Mouse (Mus musculus) cerebellum, adult 11 months (tissue): ENCODE results near the gene Pcnx.
A peak's percentile ranks its signal among the peaks of the same experiment; 100 is the strongest.

Experiments
- DNase-seq: peaks from one replicate; pipeline ENCODE4 v3.0.0; 2022

The Pcnx gene

GRCm38 (mm10) chr12:81856696-81857095, 3.1 kb upstream of the Pcnx start:
- no peak for DNase-seq

DNA sequence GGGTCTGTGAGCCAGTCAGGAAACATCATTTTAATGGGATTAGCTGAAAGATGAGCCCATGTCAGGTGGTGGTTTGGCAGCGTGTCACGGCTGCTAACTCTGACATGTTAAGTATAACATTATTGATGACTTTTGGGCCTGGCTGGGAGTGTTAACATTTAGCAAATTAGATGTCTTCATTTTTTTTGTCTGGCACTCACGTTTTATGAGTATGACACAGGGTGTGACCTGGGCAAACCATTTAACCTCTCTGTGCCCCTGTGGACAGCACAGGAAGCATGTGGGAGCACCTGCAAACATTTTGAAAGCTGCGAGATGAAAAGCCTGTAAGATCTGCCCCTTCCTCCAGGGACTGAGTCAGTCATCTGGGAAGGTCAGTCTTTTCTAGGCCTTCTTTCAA, 2.6 kb upstream of the Pcnx start:
- no peak for DNase-seq

- DNase-seq: no peak
These were observed 1.7 kb upstream of the Pcnx start for GRCm38 (mm10) chr12:81857978-81858569.

- peak; percentile 55 for DNase-seq
These were observed 722 bp downstream of the Pcnx start for GRCm38 (mm10) chr12:81860308-81861181.

DNA sequence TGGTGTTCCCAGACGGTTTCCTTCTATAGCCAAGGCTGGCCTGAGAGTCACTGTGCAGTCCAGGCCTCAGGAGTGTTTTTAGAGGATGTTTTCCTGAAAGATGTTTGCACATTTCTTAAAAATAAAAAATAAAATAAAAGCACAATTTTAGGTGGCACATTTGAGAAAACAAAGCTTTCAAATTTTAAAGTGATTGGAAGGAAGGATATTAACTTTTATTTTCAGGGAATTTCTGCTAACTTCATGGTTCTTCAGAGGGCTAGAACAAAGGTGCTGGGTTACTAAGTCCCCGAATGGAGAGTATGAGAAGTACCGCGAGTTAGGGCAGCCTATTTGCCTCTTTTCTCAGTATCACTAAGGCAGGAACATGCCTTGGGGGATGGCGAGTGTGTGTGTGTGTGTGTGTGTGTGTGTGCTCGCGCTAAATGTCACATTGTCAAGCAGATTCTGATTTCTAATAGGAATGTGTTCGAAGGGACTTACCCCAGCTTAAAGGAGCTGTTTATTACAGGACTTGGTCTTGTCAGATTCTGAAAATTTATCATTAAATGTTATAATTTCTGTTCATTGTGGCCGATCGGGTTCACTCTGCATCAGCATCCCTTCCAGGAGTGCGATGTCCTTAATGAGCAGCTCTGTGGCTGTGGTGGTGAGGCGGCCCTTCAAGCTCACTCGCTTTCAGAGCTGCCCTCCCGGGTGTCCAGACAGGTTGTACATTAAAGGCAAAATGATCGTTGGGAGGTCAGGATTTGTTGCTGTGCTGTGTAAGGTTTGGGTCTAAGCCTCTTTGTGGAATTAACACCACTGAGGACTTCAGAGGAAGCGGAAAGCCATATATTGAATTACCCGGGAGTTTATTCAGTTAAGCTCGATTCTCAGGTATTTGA, 1.6 kb downstream of the Pcnx start:
- DNase-seq: no peak

GRCm38 (mm10) chr12:81862351-81862802, 2.6 kb downstream of the Pcnx start:
- DNase-seq: no peak

DNA sequence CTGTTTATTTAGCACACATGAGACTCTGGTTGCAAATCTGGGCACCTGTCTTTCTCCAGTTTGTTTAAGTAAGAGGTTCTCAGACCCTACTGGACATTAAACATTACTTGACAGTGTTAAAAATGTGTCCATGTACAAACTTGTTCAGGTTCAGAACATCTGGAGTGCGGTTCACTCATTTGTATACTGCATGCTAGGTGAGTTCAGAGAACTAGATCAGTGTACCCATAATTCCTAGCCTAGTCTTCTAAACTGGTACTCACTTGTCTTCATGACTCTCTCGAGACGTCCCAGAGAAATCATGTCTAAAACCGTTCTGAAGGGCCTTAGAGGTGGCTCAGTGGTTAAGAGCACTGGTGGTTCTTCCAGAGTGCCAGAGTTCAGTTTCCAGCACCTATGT, 4.1 kb downstream of the Pcnx start:
- DNase-seq: no peak

GRCm38 (mm10) chr12:81865183-81865582, 5.4 kb downstream of the Pcnx start:
- DNase-seq: no peak

- DNase-seq: no peak
These were observed 7.5 kb downstream of the Pcnx start for GRCm38 (mm10) chr12:81867316-81867715.

GRCm38 (mm10) chr12:81869205-81869940, 9.6 kb downstream of the Pcnx start:
- DNase-seq: no peak

DNA sequence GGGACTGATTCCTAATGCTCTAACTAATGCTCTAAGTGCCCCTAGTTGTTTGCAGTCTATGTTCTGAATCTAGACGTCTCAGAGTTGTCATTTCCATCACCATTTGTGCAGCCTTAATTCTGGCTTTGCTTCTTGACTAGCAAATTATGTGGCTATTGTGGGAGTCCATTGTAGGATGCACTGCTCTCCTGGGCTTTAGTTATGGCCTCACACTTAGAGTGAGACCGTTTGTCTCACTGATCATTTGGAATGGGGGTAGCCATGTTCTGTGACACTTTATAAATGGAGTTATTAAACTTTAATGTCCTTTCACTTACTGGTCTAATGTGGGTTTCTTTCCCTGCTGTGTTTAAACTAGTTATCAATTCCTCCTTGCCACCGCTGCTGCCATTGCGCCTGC, 13.5 kb downstream of the Pcnx start:
- no peak for DNase-seq

DNA sequence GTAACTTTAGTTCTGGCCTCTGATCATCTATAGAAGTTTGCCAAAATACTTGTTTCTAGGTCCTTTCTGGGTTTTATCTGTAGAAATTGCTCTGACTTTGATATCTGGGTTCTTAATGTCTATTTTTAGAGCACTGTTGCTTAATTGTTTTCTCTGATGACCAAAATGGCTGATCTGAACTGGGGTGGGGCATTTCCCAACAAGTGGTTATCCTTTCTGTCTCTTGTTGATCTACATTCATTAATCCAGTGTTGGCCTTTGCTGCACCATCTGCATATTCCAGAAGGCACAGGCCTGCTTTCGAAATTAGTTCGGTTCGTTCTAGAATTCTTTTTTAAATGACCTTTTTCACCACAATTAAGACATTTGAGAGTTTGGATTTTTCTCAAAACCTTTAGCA, 20.3 kb downstream of the Pcnx start:
- DNase-seq: no peak

- DNase-seq: no peak
These were observed 23.7 kb downstream of the Pcnx start for GRCm38 (mm10) chr12:81883255-81884106.

DNA sequence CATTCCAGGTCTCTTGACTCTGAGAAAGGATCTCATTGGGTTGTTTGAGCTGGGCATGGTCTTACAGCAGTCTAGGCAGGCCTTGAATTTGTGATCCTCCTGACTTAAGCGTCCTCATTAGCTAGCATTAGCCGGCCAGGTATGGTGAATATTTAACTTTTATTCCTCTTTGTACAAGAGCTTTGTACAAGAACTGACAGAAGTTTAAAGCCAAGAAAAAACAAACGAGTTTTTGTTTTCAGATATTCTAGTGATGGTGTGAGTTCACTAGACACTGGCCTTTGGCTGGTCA, 24.2 kb downstream of the Pcnx start:
- no peak for DNase-seq

- no peak for DNase-seq
These were observed 25.2 kb downstream of the Pcnx start for GRCm38 (mm10) chr12:81884983-81885382.

GRCm38 (mm10) chr12:81885982-81886381, 26.2 kb downstream of the Pcnx start:
- no peak for DNase-seq

DNA sequence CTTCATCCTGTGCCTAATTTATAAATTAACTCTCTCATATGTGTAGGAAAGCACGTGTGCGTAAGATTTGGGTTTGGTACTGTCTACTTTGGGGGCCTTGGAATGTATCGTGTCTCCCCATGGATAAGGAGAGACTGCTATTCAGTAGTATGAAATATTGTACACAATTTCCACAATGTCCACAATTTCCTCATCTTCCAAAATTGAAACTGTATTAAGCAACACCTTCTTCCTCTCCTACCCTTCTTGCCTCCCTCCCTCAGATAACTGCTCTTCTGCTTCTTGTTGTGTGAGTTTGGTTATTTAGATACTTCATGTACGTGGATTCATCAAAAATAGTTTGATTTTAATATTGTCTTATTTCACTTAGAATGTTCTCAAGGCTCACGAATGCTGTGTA, 29.1 kb downstream of the Pcnx start:
- DNase-seq: no peak

DNA sequence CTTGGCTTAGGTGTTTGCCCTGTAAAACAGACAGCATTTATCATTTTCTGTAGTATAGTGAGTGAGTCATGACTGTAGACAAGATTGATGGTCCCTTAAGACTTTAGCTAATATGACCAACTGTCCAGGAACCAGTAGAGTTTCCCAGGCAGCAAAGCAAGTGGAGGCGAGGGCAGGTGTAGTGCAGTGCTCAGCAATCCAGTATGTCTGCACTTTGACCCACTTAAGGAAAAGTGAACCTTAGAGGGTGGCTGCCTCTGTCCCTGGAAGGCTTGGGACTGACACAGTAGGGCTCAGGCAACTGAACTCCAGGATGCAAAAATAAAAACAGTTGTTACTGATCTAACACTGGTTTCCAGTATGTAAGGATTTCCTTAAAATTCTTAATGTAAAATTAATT, 32.1 kb downstream of the Pcnx start:
- no peak for DNase-seq

GRCm38 (mm10) chr12:81894311-81894710, 34.5 kb downstream of the Pcnx start:
- DNase-seq: no peak

DNA sequence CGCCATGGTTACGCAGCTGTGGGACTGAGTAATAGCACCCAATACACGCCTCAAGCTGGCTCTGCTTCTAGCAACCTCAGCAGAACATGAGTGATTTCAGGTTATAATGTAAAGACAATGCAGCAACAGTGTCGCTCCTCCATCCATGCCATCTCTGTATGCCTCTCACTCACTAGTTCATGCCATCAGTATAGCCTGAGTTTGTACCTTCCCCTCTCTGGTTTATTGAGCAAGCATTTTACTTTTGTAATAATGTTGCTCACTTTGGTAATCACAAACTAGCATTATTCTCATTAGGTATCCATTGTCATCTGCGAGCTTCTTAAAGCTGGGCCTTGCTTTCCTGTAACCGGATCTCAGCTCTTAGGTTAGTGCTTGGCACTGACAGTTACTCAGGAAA, 36.2 kb downstream of the Pcnx start:
- DNase-seq: no peak

GRCm38 (mm10) chr12:81904456-81904855, 44.6 kb downstream of the Pcnx start:
- DNase-seq: no peak

GRCm38 (mm10) chr12:81905865-81906264, 46.0 kb downstream of the Pcnx start:
- no peak for DNase-seq
